Mouse (Mus musculus): ENCODE data around the gene Pdk3. TPM values are rescaled to one million over a fixed set of nuclear protein-coding genes. Genes with fewer than 3 reads are reported as not detected.

The Pdk3 gene
- polyA plus RNA-seq, 1 experiment from 2014 or later: 35.5 TPM

DNA sequence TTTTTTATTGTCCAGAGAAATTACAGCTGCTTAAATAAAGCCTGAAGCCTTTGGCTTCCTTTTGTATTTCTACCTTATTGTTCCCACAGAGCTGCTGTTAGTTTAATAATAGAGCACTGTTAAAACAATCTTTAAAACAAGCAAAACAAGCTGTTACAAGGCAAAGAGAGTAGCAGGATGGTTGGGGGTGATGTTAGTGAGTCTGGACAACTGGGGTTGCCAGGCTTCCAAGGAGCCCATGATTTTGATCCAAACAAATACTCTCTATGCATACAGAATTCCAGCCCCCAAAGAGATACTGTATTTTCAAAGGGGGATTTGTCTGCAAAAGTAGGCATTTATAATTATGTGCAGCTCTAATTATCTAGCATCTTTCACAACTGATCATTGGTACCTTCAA, 99.6 kb downstream of the Pdk3 start:
- Histone ChIP-seq H3K9ac (ENCODE audit: low read length) (no peak overlapping the region), H3K4me1 (ENCODE audit: control insufficient read depth, insufficient read depth, low read length) (no peaks in the 10 kb centered on the region), H3K36me3 (ENCODE audit: control insufficient read depth, insufficient read depth, low read length) (no peaks in the 10 kb centered on the region), H3K4me3 (ENCODE audit: low read depth, low read length) (no peak overlapping the region), H3K27ac (ENCODE audit: low read depth, low read length) (0 out of 2 replicates have a peak overlapping the region, but pooled peaks have one; percentile 21), H3K9me3 (replicated peaks; ENCODE audit: control insufficient read depth, low read length) (no peaks in the 10 kb centered on the region), H3K4me2 (ENCODE audit: low read length) (no peak overlapping the region), H3K27me3 (replicated peaks; ENCODE audit: control insufficient read depth, insufficient read depth, low read length) (no peaks in the 10 kb centered on the region)
- ATAC-seq: no peak
- peak; percentile 19 for DNase-seq (ENCODE audit: low spot score)

DNA sequence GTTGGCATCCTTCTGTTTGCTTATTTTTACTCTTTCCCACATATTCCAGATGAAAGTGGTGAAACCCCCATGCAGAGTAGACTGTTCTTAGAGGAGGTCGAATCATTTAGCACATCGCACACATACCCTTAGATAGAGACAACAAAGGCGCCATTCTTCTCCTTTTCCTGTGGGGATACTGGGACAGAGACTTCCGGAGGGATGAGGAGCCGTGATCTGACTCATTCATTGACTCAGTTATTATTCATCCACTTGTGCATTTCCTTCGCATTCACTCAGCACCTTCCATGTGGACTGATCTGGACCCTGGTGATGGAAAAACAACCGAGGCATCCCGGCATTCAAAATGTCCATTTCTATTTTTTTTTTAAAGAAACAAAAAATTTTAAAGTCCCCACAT, 101.1 kb downstream of the Pdk3 start:
- H3K9ac ChIP-seq (ENCODE audit: low read length): no peak overlapping the region
- no peaks in the 10 kb centered on the region for H3K4me1 ChIP-seq (ENCODE audit: control insufficient read depth, insufficient read depth, low read length)
- no peak overlapping the region for H3K4me2 ChIP-seq (ENCODE audit: low read length)
- H3K36me3 ChIP-seq (ENCODE audit: control insufficient read depth, insufficient read depth, low read length): no peaks in the 10 kb centered on the region
- no peaks in the 10 kb centered on the region for H3K9me3 ChIP-seq (replicated peaks; ENCODE audit: control insufficient read depth, low read length)
- 83% methylated on average over 8 of the region's 8 CpGs for WGBS
- H3K27ac ChIP-seq (ENCODE audit: low read depth, low read length): no peak overlapping the region
- H3K4me3 ChIP-seq (ENCODE audit: low read depth, low read length): no peak overlapping the region
- DNase-seq (ENCODE audit: low spot score) (no peak), ATAC-seq (no peak)
- H3K27me3 ChIP-seq (replicated peaks; ENCODE audit: control insufficient read depth, insufficient read depth, low read length): no peaks in the 10 kb centered on the region

DNA sequence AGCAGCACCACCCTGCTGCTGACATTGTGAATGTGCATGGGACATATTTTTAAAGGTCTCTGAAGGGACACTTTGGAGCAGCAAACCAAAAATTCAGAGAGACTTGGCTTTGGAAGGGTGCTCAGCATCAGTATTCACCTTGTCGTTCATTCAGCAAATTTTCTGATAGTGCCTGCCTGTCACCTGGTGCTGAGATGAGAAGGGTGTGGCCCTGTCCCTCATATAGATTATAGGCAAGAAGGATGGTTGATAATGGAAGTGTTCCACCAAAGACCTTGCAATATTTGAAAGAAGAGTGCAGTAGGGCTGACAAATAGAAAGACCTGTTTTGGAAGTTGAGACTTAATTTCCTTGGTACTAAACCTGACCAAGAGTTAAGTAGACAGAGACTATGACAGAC, 102.5 kb downstream of the Pdk3 start:
- ATAC-seq (no peak), DNase-seq (ENCODE audit: low spot score) (no peak)
- no peaks in the 10 kb centered on the region for H3K9me3 ChIP-seq (replicated peaks; ENCODE audit: control insufficient read depth, low read length)
- no peak overlapping the region for H3K4me2 ChIP-seq (ENCODE audit: low read length)
- H3K4me1 ChIP-seq (ENCODE audit: control insufficient read depth, insufficient read depth, low read length): no peaks in the 10 kb centered on the region
- 97% methylated on average over 1 of the region's 1 CpGs for WGBS
- no peaks in the 10 kb centered on the region for H3K36me3 ChIP-seq (ENCODE audit: control insufficient read depth, insufficient read depth, low read length)
- no peak overlapping the region for H3K27ac ChIP-seq (ENCODE audit: low read depth, low read length)
- no peak overlapping the region for H3K9ac ChIP-seq (ENCODE audit: low read length)
- no peak overlapping the region for H3K4me3 ChIP-seq (ENCODE audit: low read depth, low read length)
- no peaks in the 10 kb centered on the region for H3K27me3 ChIP-seq (replicated peaks; ENCODE audit: control insufficient read depth, insufficient read depth, low read length)

Other genes starting within 250 kb of the Pdk3 start
- 8.1 and 8.6 TPM in 2 replicates for gene Pola1, start 200.0 kb downstream of the Pdk3 start, polyA plus RNA-seq (2014; fragmentation: Nextera tagmentation; extraction: Ambion mirVana)
- 11.3 and 14.7 TPM in 2 replicates for gene Pcyt1b, start 177.3 kb downstream of the Pdk3 start, polyA plus RNA-seq (2014; fragmentation: Nextera tagmentation; extraction: Ambion mirVana)
- gene AU015836, start 136.5 kb upstream of the Pdk3 start, polyA plus RNA-seq (2014; fragmentation: Nextera tagmentation; extraction: Ambion mirVana): not detected in 2 replicates

Data from forebrain, embryonic 14.5 days (tissue).